Mouse (Mus musculus) spleen, postnatal 10 days (tissue): Measurements from ENCODE around the gene Gm49318.

Experiments used
- DNase-seq, 2 experiments: peaks; one replicate each; pipeline ENCODE4 v3.0.0; 2021 to 2022; ENCODE audit warnings: low spot score in 2 of 2

Gene Gm49318

GRCm38 (mm10) chr9:22069881-22070553 lies 1.0 kb downstream of the Gm49318 start:
- DNase-seq, result no peak

GRCm38 (mm10) chr9:22067195-22067594 lies 3.9 kb downstream of the Gm49318 start:
- DNase-seq, result no peak

DNA sequence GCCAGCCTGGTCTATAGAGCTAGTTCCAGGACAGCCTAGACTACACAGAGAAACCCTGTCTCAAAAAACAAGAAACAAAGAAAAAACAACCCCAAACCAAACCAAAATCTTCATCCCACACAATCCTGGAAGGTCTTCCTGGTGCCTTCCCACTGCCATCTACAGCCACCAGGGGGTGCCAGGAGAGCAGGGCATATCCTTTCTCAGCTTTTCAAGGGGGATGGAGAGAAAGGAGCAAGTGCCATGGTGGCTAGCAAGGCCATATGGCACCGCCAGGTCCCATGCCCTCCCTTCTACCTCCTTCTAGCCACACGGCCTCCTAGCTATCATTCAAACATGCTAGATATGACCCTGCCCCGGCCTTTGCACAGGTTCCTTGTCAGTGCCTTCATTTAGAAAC lies 4.6 kb downstream of the Gm49318 start:
- DNase-seq, result peak; percentile 61 to 81

- no peak for DNase-seq
Observed at GRCm38 (mm10) chr9:22065642-22066041, 5.4 kb downstream of the Gm49318 start.

DNA sequence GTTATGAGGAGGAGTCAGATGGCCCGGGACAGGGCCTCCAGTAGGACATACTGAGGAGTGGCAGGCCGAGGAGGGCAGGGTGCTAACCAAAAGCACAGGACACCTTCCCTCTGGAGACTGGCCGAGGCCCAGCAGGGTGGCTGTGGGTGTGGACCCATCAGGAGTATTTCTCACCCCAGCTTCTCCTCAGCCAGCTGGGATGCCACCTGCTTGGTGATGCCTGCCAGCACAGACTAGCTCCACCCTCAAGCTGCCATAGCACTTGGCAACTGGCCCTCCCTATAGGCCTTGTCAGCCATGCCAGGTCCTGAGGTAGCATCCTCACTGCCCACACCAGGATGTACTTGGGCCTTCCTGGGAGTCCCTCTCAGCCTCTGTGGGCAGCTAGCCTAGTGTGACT lies 6.7 kb downstream of the Gm49318 start:
- DNase-seq, result no peak

DNA sequence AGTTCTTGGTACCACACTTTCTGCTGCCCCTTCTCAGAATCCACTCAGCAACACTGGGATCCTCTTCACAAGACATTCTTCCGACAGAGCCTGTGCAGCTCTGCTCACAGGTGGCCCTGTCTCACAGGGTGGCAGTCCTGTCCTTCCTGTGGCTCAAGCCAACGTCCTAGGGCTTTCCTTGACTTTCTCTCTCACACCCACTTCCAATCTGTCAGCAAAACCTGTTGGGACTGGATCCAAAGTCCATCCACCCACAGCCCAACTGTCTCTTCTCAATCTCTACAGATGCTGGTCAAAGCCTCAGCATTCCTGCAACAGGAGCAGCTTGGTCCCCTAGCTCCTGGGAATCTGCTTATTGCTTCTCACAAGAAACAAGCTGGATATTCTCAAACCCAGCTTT lies 9.7 kb downstream of the Gm49318 start:
- no peak for DNase-seq

GRCm38 (mm10) chr9:22058011-22058424 lies 13.0 kb downstream of the Gm49318 start:
- DNase-seq, result no peak

GRCm38 (mm10) chr9:22057031-22057517 lies 14.0 kb downstream of the Gm49318 start:
- DNase-seq, result no peak

- no peak for DNase-seq
Observed at GRCm38 (mm10) chr9:22056303-22056910, 14.7 kb downstream of the Gm49318 start.

GRCm38 (mm10) chr9:22055713-22056112 lies 15.3 kb downstream of the Gm49318 start:
- no peak for DNase-seq

DNA sequence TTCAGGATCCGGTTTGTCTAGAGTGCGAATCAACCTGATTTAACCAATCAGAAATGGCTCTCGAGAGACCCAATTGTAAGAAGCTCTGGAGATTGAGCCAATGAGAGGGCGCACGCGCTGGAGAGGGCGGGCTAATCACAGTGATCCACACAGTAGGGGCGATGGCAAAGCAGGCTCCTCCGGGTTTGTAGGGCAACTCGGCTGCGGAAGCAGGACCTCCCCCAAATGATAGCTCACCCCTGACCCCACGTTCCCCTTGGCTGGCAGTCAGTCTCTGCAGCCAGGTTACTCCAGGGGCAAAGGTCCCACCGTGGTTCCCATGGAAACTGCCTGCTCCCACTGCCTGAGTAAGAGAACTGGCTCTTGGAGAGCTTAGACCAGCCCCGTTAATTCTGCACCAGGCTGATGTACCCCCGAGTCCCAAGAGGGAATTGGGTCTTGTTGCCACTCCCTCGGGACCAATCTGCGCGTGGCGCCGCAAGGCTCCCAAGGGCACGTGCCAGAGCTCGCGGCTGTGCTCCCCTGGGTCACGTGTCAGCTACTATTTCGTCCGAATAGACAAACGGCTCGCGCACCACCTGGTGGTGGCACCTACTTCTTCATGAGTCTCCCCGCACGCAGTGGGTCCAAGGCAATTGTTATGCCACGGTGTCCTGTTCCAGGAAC lies 16.5 kb downstream of the Gm49318 start:
- DNase-seq, result peak; percentile 50 to 84

DNA sequence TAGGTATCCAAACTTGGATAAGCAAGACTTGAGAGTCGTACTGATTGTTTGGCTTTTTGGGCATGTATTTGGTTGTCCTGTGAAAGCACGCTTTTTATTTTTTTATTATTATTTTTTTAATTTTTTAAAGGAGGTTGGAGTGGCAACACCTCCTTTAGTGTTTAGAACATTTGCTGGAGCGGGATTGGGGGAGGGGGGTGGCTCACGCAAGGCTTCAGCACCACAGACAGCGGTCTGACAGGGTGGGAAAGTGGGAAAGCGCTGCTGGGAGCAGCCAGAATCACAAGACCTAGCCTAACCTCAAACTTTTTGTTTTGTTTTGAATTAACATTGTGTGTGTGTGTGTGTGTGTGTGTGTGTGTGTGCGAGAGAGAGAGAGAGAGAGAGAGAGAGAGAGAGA lies 17.4 kb downstream of the Gm49318 start:
- no peak for DNase-seq

- DNase-seq, result no peak
Observed at GRCm38 (mm10) chr9:22051958-22052254, 19.2 kb downstream of the Gm49318 start, which contains the start of gene Elavl3. Gene Elavl3, minus strand, starts transcription at chr9:22052023.

DNA sequence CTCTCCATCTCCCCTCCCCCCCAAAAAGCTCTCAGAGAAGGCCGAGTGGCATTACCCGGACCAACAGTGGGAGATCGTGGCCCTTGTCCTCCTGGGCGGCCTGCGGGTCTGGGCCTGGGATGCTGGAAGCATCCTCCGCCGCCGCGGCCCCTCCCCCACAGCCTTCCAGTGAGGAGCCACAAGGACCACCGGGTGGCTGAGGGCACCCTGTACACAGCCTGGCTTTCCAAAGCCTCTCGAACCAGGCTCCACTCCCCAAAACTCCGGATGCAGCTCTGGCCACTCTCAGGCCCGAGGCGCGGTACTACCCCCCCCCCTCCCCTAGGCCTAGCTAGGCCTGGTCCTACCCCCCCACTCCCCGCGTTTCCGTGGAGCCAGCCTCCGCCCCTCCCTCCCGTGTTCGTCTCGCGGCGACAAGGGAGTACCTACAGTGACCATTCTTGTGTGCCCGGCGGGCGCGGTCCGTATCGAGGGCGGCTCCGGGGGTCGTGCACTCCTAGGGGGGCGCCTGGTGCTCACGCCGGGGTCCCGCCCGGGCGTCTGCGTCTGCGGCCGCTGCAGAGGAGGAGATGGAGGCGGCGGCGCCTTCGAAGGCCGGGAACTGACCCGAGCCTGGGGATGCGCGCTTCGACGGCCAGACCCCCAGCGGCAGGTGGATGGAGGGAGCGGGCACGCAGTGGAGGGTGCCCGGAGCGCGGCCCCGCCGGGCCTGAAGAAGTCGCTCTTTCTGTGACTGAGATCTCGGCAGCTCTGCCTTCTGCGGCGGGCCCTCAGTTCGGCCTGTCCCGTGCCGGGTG lies 19.7 kb downstream of the Gm49318 start:
- DNase-seq, result no peak

GRCm38 (mm10) chr9:22050351-22050889 lies 20.6 kb downstream of the Gm49318 start:
- peak; percentile 47 to 70 for DNase-seq

DNA sequence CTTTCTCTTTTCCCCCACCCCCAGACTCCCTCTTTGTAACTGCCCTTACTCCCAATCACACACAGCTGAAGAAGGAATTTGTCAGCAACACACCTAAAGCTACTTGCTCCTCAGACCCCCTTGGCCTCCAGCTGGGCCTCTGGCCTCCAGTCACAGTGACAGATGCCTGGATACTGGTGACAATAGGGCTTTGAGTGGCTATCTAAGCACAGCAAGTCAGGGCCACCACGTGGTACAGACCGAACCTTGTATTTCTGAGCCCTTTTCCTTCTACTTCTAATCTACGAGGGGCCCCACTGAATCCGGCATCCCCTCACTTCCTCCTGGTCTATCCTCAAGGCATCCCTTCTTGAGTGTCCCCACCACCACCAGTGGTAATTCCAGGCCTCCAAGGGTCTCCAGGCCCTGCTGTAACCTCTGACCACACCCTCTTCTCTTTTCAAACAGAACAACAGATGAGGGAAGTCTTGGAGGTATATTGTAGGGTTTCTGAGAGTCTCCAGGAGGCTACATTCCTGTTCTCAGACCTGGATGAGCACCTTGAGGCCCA lies 21.3 kb downstream of the Gm49318 start:
- no peak for DNase-seq

- DNase-seq, result no peak
Observed at GRCm38 (mm10) chr9:22049315-22049714, 21.7 kb downstream of the Gm49318 start.

GRCm38 (mm10) chr9:22047329-22047728 lies 23.7 kb downstream of the Gm49318 start:
- DNase-seq, result no peak

DNA sequence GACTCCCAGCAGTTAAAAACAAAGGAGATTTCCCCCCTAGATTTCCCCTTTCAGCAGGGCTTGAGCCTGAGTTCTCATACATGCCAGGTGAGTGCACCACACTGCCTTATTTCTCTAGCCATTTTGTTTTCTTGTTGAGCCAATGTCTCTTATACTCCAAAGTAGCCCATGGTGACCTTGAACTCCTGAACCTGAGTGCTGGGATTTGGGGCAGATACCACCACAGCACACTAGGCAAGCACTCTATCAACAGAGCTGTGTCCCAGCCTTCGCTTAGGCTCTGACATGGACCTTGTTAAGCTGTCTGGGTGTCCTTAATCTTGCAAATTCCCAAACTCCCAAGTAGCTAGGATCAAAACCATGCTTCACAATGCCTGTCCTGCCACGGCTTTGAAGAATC lies 29.2 kb downstream of the Gm49318 start:
- no peak for DNase-seq

GRCm38 (mm10) chr9:22037826-22038225 lies 33.2 kb downstream of the Gm49318 start:
- no peak for DNase-seq

DNA sequence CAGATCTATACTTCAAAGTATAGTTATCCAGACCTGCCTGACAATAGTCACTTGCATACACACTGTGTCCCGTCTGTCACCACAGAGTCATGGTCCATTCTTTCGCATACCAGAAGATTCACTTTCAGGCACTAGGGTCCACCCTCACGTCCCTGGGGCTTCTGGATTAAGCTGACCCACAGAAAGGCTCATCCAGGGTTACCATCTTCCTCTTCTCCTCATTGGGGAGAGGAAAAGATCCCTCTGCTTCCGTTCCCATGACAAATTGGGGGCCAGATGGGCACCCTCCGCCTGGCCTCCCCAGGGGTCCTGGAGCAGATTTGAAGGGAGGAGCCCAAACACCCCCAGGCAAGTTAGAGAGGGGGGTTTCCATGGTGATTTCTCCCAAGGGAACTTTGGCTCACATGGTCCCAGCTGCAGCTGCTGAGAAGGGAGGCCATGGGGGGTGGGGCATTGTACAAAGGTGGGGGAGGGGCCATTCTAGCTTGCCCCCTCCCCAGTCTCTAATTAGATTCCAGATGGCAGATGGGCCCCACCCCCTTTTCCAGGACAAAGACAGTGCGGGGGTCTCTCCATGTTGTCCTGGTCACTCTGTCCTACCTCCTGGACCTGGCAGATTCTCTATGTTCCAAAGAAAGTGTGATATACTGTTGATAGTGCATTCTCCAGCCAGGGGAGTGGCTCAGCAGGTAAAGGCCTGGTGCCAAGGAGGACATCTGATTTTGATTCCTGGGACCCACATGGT lies 35.6 kb downstream of the Gm49318 start:
- DNase-seq, result no peak
